Mouse (Mus musculus) brown adipose tissue, adult 24 weeks (tissue): Measurements from ENCODE around the gene Mrps34. TPM values are rescaled to one million over a fixed set of nuclear protein-coding genes. Genes with fewer than 3 reads are reported as not detected.
"Not testable (repeated sequence)": the region's sequence is repeated elsewhere in the genome, so short reads cannot be mapped to it uniquely, and the experiment has no call there.

ENCODE experiments used
- H3K27ac ChIP-seq: fragments of 200-500 bp; replicated peaks from 2 replicates; pipeline ENCODE4 v1.5.1; 2012; ENCODE audit warnings: low read depth, mild to moderate bottlenecking, low read length
- H3K4me1 ChIP-seq: fragments of 200-500 bp; 2 replicates; pipeline ENCODE4 v1.6.1; 2012; ENCODE audit warnings: low read length, mixed read lengths; ENCODE audit not compliant: control insufficient read depth, insufficient read depth, insufficient read length
- H3K4me3 ChIP-seq: fragments of 200-500 bp; 2 replicates; pipeline ENCODE4 v1.5.1; 2012; ENCODE audit warnings: low read depth, mild to moderate bottlenecking, low read length, moderate library complexity; ENCODE audit not compliant: insufficient read depth
- polyA plus RNA-seq: library from polyadenylated mRNA; stranded (reverse); fragments of >200 nt; gene quantifications from 2 replicates; pipeline ENCODE4 v1.2.4, GENCODE M21; 2012; ENCODE audit not compliant: missing spikeins, insufficient read depth, insufficient read length

The Mrps34 gene
- polyA plus RNA-seq, 1 experiment: 105 TPM

DNA sequence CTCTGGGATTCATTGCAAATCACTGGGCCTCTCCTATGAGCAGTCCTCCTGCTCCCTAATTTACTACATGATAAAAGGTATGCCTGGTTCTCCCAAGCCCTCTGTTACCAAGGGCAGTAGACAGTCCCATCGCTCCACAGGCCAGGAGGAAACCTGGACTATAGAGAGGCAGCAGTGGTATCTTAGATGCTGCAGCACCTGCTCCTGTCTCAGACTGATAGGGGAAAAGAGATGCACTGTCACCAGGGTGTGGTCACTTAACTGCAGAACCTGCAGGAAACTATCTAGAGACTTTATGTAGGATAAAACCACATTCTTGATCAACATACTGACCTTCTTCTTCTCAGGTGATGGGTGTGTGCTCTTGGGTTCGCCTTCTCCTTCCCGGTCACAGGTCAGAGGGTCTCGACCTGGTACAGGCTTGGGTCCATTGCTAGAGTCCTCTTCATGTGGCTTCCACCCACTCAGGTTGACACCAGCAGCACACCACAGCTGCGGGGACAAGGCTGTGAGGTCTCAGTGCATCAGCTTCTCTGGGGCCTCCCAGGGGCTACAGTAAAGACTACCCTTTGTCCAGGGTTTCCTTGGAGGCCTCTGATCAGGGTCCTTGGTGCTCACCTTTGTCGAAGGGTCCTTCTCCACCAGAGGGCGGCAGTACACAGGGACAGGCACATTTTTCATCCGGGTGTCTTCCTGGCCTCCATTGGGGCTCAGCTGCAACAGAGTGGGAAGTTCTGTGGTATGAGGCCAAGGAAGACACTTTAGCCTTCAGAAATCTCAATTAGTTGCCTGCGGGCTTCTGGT lies 8.0 kb downstream of the Mrps34 start:
- Histone ChIP-seq H3K4me1 (no peaks in the 10 kb centered on the region), H3K27ac (no peak overlapping the region), H3K4me3 (no peak overlapping the region)

DNA sequence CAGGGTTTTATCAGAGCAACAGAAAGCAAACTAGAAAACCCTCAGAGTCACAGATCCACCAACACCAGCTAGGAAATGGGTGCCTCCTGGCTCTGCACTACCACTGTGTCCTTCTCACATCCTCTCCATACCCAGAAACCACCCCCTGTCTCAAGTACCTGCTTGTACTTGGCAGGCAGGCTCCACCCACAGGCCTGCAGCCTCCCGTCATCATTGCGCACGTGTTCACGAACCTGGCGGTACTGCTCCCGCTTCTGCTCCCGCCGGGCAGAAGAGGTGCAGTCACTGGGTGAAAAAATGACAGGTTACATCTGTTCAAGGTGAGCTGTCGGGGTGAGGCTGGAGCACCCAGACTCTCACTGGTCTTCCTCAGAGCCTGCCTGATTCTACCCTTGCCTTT lies 8.9 kb downstream of the Mrps34 start:
- H3K4me3 ChIP-seq: no peak overlapping the region
- no peak overlapping the region for H3K27ac ChIP-seq

DNA sequence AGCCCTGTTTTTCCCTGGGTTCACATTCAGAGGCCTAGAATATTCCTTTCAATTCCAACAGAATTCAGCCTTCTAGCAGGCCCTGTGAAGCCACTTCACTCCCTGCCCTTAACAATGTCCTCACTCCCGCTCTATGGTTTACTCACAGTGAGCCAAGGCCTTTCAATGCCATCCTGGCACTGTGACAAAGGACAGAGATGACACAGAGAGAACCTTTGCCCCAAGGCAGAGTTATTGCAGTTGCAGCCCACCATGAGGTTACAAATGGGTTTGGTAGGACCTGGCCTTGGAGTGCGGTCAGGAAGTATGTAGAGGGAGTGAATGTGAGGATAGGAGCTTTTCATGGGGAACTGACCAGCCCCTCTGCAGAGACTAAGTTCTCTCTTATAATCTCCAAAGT lies 12.7 kb downstream of the Mrps34 start:
- Histone ChIP-seq H3K27ac (no peak overlapping the region), H3K4me1 (no peaks in the 10 kb centered on the region), H3K4me3 (no peak overlapping the region)

More for the DNA sequence above, 8.9 kb downstream of the Mrps34 start:
- H3K4me1 ChIP-seq: no peaks in the 10 kb centered on the region

DNA sequence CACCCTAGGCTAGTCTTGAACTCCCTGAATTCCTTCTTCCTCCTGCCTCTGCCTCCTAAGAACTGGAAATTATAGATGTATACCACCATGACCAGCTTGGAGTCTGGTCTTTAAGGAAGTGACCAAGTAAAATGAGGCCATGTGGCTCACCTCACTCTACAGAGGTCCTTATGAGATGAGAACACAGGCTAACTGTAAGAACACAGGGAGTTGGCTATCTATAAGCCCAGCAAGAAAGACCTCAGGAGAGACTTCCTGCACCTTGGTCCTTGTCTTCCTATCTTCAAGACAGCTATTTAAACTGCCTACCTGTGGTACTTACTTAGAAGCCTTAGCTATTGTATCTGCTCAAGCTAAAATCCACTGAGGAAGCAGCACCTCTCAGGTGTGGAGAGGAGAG lies 19.1 kb downstream of the Mrps34 start:
- H3K4me3 ChIP-seq: no peak overlapping the region
- H3K4me1 ChIP-seq: no peaks in the 10 kb centered on the region
- H3K27ac ChIP-seq: no peak overlapping the region

DNA sequence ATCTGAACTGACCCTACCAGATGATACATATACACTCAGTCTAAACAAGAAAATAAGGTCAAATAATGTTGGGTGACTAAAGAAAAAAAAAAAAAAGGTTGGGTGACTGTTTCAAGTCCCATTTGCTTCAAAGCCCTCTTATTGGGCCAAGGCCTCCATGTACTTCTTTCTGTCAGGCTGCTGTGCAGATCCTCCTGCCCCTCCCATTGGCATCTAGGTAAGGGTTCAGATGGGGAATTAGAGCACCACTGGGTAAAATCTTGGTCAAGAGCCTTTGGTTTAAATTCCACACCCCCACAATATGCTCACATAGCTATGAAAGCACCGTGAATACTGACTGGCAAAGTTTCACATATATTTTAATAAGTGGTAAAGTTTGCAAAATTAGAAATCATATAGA lies 28.3 kb downstream of the Mrps34 start:
- no peak overlapping the region for H3K4me3 ChIP-seq
- H3K27ac ChIP-seq: no peak overlapping the region
- H3K4me1 ChIP-seq: no peaks in the 10 kb centered on the region

DNA sequence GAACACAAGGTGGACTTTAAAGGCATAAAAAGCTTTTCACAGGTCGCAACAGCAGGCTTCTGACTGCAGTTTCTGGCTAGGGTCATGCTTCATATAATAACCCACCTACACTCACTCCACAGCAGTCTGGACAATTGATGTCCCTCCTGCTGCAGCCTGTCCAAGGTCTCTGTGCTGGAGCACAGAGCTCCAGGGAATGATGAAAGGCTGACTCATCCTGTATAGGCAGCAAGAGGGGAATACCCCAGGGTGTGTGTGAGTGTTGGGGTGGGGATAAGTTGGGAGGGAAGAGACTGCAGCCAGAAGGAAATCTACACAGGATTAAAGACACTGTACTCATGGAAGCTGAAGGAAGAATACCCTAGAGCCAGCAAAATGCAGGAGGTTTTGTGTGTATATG lies 34.6 kb downstream of the Mrps34 start:
- H3K27ac ChIP-seq: no peak overlapping the region
- H3K4me1 ChIP-seq: peaks cover 3% of the 10 kb centered on the region; the same call in 1 of the 2 replicates
- H3K4me3 ChIP-seq: no peak overlapping the region

DNA sequence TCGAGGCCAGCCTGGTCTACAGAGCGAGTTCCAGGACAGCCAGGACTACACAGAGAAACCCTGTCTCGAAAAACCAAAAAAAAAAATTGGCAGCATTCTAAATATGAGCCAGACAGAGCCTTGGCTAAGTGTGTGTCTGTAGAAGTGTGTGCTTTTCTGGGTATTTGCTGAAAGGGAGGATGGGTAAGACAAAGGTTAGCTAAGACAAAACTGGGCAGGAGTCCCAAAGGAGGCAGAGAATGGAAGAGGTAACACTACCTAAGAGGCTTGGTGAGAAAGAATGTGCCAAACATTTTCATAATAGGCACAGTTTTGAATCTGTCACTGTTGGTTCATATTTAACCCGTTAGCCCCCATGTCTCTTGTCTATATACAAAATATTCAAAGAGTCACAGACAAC lies 37.5 kb downstream of the Mrps34 start:
- H3K4me1 ChIP-seq: peaks cover 12% of the 10 kb centered on the region
- H3K27ac ChIP-seq: no peak overlapping the region
- no peak overlapping the region for H3K4me3 ChIP-seq

DNA sequence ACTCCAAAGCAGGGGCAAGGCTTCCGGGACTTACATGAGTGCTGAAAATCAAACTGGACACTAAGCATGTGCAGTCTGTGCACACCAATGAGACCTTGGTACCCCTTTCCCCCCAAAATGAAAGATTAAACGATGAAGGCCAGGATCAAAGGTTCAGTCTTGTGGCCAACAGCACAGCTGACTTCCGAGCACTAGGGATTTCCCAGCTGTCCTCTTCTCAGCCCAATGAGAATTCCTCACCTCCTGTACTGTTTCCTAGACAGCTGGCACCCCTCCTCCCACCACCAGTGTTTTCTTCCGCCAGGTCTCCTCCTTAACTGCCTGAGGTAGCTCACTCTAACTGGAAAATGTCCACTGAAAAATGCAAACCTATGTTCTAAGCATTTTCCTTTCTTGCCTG lies 38.2 kb downstream of the Mrps34 start:
- no peak overlapping the region for H3K4me3 ChIP-seq
- H3K27ac ChIP-seq: no peak overlapping the region
- peaks cover 12% of the 10 kb centered on the region for H3K4me1 ChIP-seq

DNA sequence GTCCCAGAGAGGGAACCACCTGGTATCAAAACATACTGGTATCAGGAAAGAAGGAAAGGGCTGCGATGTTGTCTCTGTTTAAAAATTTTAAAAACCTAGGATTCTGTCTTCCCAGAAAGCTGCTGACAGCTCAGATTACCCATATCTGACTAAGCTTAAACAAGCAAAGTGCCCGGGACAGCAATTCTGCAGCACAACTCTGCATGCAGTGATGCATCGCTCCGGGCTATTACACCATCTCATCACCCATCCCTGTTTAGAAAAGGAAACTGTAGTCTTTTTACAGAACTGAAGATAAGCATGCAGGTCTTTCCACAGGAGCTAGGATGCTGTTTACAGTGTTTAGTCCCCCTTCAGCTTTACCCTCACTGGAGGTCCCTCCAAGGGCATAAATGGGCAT lies 40.0 kb downstream of the Mrps34 start:
- peaks cover 12% of the 10 kb centered on the region for H3K4me1 ChIP-seq
- peak overlapping the region; percentile 49; the same call in 1 of the 2 replicates for H3K4me3 ChIP-seq
- H3K27ac ChIP-seq: no peak overlapping the region

DNA sequence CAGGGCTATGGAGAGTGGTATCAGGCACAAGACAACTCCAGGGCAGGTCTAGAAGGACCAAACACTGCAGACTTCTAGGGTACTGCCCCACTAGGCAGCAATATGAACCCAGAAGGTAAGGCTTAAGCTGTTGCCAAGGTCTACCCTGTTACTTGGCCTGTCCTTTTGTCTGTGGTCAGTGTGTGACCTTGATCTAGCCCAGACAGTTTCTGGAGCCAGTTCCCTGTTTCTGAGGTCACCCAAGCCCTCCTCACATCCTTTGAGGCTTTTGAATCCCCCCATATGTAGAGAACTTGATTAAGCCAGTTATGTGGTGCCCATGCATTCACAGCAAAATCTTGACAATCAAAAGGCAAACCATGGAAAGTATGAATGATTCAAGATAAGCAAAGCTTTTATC lies 40.8 kb downstream of the Mrps34 start:
- H3K4me3 ChIP-seq: peak overlapping the region; percentile 49
- H3K27ac ChIP-seq: 0 out of 2 replicates have a peak overlapping the region, but pooled peaks have one; percentile 4
- H3K4me1 ChIP-seq: peaks cover 12% of the 10 kb centered on the region

DNA sequence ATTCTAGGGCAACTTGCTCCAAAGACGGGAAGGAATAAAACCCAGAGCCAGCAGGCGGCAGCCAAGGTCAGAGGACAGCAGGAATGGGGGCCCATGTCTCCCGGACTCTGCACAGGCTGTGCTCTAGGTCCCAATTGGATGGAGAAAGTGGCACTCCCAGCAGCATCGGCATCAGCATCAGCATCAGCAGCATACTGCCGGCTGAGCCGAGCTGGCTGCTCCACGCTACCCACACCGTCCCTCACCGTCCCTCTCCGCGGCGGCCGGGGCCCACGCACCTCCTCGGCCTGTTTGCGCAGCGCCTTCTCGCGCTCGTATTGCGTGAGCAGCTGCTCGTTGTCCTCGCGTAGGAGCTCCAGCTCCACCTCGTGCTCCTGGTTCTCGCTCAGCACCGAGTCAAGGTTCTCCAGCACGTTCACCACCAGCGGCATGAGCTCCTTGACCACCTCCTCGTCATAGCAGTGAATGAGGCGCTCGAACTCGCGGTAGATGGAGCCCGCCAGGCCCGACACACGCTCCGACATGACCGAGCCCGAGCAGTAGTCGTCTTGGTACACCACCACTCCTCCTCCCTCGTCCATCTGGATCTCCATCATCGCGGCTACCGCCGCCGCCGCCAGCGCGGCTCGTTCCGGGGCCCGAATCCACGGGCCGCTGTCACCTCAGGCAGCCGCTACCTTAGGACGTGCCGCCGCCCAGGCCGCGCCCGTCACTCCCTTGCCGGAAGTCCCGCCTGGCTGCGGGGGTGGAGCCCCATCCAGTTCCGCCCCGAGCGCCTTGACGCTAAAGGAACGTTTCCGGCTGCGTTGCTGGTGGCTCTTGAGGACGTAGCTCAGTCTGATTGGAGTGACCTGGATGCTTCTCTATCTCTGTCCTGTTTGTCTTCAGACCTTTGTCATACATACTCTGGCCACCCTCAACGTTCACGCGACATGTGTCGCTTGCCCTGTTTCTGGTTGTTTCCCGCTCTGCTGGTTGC lies 41.6 kb downstream of the Mrps34 start, which contains the start of gene Mapk8ip3:
Gene Mapk8ip3, minus strand, starts transcription at position 719 of the 979 bp plus-strand sequence.
- peak within 1 kb of the TSS; percentile 85 for H3K27ac ChIP-seq
- H3K4me1 ChIP-seq: peaks cover 12% of the 10 kb centered on the region
- peak within 1 kb of the TSS; percentile 76 for H3K4me3 ChIP-seq

DNA sequence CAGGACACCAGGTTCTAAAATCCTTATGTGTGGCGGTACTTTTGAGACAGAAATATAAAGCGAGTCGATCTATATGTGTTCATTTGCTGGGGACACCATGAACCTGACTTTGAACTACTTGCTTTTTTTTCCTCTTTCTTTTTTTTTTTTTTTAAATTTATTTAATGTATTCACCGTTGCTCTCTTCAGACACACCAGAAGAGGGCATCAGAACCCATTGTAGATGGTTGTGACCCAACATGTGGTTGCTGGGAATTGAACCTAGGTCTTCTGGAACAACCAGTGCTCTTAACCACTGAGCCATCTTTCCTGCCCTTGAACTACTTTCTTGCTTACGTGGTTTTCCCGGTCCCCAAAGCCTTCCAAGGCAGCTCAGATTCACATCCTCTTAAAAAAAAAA lies 42.4 kb downstream of the Mrps34 start:
- peaks cover 12% of the 10 kb centered on the region for H3K4me1 ChIP-seq
- peak overlapping the region; percentile 85 for H3K27ac ChIP-seq
- H3K4me3 ChIP-seq: peak overlapping the region; percentile 76

DNA sequence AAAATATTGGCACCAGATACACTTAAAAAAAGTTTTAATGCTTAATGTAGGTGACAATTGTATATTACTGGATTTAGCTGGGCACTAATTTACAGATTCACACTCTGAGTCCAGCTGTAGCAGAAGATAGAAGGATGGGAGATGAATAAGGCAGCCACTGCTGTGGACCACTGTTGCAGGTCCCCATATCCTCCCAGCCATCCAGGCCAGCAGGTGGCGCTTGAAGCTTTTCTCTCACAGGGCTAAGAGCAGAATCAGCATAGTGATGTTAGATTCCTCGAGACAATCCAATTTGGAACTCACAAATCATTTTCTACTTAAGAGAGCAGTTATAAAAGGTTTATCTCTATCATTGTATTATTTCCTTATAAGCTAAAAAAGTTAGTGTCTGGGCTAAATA lies 47.5 kb downstream of the Mrps34 start:
- H3K4me3 ChIP-seq, H3K4me1 ChIP-seq, H3K27ac ChIP-seq: not testable (repeated sequence)

DNA sequence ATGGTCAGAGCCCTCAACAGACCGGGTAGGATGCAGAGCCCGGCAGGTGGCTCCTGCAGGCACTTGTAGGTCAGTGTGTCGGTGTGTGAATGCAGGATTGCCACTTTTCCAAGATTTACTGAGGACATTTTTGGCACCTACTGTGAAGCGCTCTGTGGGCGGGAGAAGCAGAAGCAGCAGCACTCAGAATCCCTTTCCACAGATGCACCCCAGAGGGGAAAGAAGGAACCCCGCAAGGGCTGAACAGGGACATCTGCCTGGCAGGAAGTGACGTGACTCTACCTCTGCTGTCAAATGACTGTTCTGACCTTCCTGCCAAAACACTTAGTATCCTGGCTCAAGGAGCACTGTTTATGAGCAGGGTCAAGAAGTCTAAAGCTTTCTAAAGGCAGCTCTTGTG lies 48.1 kb downstream of the Mrps34 start:
- H3K27ac ChIP-seq: no peak overlapping the region
- no peak overlapping the region for H3K4me3 ChIP-seq
- no peaks in the 10 kb centered on the region for H3K4me1 ChIP-seq

DNA sequence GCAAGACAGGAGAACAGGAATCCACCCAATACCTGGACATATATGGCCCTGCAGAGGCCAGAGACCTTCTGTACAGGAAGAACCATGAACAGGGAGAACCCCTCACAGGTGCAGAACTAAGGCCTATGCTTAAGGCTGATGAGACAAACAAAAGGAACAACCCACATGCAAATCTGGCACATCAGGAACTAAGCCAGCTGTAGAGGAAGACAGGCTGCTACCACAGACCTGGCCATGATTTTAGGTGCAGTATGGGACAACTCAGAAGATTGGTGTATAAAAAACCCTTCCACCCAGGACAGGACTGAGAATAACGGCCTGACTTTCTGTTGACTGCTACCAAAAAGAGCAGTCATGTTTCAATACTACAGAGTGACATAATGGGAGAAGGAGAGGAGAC lies 48.7 kb downstream of the Mrps34 start:
- not testable (repeated sequence) for H3K4me1 ChIP-seq, H3K4me3 ChIP-seq, H3K27ac ChIP-seq
